Mouse (Mus musculus) liver, postnatal 0 days (tissue): ENCODE data around the gene Slc29a2.
"Not testable (repeated sequence)": the region's sequence is repeated elsewhere in the genome, so short reads cannot be mapped to it uniquely, and the experiment has no call there.

Source experiments
- CTCF ChIP-seq: sonication (generic); IDR thresholded peaks from 2 replicates; pipeline ENCODE4 v1.5.1; 2016; ENCODE audit warnings: antibody characterized with exemption, low read depth
- EP300 ChIP-seq: IDR thresholded peaks from 2 replicates; pipeline ENCODE4 v1.6.1; 2016; ENCODE audit warnings: antibody characterized with exemption, low read depth, mild to moderate bottlenecking

DNA sequence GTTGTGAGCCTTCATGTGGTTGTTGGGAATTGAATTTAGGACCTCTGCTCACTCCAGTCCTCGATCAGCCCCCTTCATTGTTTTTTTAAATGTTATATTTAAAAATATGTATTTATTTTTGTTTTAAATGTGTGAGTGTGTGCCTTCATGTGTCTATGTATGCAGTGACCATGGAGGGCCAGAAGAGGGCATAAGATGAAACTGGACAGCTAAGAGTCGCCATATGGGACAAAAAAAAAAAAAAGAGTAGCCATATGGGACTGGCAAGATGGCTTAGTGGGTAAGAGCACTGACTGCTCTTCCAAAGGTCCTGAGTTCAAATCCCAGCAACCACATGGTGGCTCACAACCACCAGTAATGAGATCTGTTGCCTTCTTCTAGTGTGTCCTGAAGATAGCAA, 20.0 kb upstream of the Slc29a2 start:
- 0 out of 2 replicates have a peak, but pooled peaks have one; percentile 14 for TF ChIP-seq CTCF
- not testable (repeated sequence) for TF ChIP-seq EP300
